Mouse (Mus musculus) R1 (cell line): ENCODE results near the gene Tssc4.

Source experiments
- DNase-seq: peaks from one replicate; pipeline ENCODE4 v3.0.0-alpha.2; 2018; ENCODE audit warnings: low read depth, low spot score

Tssc4 gene

DNA sequence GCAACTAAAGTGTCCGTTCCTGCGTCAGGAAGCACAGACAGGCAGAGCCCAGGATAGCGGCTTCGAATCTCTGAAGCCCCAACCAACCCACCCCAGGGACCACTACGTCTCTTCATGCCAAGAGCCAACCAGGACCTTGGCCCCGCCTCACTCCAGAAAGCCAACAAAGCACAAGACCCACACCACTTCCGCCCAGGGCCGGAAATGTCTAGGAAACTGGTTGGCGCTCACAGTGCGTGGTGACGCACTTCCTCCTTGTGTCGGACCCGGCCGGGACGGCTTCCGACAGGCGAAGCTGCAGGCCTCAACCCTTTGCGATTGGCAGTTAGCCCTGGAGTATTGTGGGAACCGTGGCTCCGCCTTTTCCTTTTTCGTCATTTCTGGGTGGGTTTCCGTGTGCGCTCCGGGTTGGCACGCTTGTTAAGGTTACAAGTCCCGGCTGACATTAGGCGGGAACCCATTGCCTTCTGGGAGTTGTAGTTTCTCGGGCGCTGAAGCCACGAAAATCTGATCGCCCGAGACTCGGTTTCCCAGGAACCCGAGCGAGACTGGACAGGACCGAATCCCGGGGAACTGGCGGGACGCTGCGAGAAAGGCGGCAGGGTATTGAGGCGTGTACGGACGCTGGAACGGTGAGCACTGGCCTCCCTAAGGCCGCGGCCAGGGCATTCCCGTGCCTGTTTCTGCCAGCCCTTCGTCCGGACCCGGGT is at the start of gene Tssc4:
Gene Tssc4, plus strand, starts transcription at position 368 of the 710 bp plus-strand sequence.
- peak; percentile 100 for DNase-seq

DNA sequence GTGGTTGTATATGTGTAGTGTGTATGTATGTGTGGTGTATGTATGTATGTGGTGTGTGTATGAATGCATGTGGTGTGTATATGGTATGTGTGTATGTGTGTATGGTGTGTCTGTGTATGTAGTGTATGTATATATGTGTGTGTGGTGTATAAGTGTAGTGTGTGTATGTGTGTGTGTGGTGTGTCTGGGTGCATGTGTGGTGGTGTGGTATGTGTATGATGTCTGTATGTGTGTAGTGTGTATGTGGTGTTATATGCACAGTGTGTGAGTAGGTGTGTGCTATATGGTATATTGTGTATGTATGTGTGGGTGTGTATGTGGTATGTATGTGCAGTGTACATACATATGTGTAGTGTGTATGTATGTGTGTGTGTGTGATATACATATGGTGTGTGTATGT is 49.0 kb upstream of the Tssc4 start:
- DNase-seq = no peak

DNA sequence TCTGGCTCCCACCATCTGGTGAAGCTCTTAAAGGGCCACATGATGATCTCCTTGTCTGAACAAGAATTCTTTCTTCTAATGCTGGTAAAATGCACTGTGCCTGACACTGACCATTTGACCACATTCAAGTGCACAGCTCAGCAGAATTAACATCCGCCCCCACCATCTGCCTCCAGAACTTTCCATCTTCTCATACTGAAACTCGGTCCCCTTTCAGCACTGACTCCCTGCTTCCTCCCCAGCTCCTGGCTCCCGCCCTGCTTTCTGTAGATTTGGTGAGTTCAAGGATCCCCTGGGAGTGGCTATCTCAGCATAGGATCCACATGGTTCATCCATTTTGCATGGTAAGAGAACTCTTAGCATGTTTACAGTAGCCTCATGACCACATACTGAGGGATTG is 48.3 kb upstream of the Tssc4 start:
- DNase-seq = no peak

DNA sequence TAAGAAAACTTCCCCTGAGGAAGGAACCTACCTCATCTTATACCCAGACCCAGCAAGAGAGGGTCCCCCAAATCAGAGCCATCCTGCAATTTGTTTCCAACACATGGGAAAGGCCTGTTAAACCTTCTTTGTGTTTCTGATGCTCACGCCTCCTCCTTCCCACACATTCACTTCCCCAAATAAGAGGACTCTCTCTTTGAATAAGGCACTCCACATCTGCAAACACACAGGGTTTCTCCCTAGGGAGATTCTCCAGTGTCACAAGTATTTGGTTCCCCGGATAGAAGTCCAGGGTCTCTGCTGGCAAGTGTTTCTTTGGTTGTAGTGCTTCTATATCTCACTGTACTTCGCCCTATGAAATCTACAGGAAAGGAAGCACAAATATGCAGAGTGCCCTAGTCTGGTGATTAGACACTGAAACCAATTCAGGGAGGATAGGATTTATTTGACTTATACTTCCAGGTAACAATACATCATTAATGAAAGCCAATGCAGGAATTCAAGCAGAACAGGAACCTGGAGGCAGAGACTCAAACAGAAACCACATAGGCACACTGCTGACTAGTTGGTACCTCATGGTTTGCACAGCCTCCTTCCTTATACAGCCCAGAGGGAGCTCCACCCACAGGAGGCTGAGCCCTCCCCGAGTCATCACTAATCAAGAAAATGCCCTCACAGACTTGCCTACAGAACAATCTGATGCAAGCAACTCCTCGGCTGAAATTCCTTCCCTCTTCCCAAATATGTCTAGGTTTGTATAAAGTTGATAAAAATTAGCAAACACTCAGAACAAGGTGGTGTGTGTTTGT is 47.5 kb upstream of the Tssc4 start:
- no peak for DNase-seq

DNA sequence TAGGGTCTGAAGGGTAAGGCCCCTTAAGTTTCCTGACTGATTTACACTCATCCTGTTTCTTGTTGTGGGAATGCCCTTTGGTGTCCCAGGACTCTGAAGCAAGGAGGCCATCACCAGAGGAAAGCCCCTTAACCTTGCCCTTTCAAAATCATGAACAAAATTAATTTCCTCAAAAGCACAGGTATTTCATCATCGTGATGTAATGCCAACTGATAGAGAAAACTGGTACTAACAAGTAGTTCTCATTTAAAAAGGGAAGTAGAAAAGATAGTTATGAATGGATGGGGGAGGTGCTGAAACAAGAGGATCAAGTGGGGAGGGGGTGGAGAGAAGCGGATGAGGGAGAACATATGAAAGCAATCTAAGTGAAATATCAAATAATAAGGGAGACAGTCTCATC is 45.5 kb upstream of the Tssc4 start:
- DNase-seq = no peak

DNA sequence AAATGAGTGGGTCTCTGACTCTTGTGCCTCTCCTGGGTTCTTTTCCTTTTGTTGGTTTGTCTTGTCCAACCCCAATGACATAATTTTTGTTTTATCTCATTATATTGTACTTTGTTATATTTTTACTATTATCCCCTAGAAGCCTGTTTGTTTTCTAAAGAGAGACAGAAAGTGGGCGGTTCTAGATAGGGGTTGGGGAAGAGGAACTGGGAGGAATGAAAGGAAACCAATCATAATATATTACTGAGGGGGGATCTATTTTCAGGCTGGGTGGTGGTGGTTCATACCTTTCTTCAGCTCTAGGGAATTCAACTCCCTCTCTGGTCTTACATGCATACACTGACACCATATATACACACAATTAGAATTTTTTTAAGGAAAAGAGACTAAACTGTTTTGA is 44.8 kb upstream of the Tssc4 start:
- DNase-seq = no peak

DNA sequence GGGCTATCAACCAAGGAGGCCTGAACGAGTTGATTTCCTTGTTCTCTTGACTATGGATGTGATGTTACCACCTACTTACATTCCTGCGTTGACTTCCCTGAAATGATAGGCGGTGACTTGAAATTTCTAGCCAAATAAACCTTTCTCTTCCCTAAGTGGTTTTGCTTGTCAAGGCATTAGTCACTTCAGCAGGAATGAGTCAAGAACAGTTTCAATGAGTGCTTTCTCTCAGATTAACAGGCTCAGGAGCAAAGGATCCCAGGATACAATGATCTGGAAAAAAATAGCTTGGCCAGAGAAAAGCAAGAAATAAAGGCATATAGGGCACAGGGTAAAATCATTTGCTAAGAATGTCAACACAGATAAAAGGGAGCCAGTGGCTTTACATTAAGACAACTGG is 43.6 kb upstream of the Tssc4 start:
- no peak for DNase-seq

DNA sequence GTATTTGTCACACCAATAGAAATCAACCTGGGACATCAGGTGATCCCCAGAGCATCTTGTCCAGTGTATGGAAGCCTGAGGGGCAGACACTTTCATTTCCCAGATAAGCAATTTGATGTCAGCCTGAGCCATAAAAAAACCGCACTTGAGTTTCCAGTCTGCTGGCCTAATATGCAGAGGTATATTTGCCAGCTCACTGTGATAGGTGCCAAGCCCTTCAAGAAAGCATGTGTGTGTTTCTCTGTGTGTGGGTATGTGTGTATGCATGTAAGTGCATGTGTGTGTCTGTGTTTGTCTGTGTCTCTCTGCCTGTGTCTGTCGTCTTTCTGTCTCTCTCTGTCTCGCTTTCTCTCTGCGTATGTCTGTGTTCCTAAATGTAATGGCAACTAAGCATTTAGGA is 41.9 kb upstream of the Tssc4 start:
- DNase-seq = no peak

DNA sequence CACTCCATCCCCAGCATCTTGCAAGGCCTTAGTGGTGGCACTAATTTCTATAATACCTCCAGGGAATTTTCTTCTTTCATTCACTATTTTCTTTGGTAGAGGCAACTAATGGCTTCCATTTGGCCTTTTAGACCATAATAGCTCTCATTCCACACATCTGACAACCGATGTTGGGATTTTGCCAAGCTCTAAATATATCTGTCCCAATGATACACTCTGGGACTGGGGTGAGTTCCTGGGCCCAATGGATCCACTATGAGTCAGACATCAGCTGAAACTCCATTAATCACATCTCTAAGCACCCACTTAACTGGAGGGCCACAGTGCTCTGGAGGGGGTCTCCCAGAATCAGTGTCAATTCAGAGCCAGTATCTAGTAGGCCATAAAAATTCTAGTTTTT is 37.2 kb upstream of the Tssc4 start:
- DNase-seq = no peak

DNA sequence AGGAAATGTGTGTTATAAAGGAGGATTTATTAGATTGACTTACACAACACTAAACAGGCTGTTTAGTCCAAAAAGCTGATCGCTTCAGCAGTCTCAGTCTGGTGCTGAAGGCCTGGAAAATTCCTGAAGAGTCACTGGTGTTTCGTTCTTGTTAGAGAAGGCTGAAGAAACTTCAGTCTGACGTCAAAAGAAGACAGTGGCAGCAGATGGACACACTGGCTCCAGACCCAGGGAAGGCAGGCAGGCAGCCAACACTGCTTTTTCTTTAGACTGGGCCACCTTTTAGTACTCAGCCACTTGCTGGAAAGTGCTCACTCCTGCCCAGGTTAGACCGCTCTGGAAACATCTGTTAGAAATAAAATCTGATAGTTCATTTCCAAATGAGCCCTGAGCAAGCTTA is 35.5 kb upstream of the Tssc4 start:
- DNase-seq = no peak

DNA sequence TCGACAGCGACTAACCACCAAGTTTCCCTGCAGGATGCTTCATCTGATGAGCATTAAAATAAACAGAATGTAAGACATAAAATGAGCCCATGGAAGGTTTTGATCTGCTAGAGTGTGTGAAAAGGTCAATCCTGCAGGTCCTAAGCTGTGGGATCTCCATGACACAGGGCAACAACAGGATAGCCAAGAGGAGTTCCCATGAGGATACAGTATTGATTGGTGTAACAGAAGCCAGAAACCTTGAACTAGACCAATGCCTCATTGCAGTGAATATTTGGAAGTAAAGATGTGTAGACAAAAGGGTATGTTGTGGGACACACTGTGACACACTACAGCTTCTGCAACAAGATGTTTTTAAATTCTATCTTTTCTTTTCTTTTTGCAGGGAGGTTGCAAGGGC is 34.9 kb upstream of the Tssc4 start:
- DNase-seq = no peak

DNA sequence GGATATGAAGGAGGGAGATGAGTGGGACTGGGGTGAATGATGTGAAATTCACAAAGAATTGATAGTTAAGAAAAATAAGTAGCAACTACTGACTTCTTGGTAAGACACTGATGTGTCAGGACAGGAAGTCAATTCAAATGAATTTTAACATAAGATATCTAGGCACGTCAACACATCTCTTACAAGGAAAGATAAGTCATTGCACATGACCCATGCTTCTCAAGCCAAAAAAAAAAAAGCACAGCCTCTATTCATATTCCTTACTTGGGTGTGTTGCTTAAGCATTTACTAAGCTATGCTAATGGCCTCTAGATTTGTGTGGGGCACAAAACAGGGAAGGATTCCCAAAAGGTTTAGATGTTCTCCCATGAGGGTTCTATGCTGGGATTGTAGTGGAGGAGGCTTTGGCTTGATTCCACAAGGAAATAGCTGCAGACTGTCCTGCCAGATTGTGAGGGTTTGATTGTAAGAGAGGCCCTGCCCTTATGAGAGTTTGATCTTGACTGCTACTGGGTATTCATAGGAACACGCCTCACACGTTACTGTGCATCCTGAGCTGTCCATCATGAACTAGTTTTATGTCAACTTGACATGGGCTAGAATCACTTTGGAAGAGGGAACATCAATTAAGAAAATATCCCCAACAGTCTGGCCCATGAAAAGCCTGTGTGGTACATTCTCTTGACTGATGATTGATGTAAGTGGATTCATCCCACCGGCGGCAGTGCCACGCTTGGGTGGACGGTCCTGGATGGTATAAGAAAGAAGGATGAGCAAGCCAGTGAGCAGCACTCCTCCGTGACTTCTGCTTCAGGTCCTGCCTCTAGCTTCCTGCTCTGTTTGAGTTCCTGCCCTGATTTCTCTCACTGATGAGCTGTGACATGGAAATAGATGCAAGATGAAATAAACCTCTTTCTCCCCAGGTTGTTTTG is 34.3 kb upstream of the Tssc4 start:
- DNase-seq = no peak

DNA sequence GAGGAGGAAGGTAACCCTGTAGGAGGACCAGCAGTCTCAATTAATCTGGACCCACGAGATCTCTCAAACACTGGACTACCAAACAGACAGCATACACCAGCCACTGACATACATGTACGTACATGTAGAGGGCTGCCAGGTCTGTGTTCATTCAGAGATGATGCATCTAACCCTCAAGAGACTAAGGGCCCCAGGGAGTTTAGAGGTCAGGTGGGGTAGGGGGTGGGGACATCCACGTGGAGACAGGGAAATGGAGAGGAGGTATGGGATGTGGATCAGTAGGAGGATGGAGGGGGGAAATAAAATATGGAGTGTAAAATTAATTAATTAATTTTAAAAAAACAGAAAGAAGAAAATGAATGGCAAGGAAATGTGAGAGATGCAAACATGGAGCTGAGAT is 32.3 kb upstream of the Tssc4 start:
- no peak for DNase-seq

DNA sequence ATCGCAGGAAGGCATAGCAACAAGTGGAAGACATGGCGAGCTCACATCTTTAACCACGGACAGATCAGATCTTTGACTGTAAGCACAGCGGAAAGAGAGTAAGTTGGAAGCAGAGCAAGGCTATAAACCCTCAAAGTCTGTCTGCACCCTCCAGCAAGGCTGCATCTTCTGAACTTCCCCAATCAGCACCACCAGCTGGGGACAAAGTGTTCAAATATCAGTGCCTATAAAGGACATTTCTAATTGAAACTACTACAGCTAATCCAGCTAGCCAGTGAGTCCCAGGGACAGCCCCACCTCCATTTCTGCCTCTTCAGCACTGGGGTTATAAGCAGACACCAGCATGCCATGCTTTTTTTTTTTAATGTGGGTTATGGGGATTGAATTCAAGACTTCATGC is 31.7 kb upstream of the Tssc4 start:
- no peak for DNase-seq

DNA sequence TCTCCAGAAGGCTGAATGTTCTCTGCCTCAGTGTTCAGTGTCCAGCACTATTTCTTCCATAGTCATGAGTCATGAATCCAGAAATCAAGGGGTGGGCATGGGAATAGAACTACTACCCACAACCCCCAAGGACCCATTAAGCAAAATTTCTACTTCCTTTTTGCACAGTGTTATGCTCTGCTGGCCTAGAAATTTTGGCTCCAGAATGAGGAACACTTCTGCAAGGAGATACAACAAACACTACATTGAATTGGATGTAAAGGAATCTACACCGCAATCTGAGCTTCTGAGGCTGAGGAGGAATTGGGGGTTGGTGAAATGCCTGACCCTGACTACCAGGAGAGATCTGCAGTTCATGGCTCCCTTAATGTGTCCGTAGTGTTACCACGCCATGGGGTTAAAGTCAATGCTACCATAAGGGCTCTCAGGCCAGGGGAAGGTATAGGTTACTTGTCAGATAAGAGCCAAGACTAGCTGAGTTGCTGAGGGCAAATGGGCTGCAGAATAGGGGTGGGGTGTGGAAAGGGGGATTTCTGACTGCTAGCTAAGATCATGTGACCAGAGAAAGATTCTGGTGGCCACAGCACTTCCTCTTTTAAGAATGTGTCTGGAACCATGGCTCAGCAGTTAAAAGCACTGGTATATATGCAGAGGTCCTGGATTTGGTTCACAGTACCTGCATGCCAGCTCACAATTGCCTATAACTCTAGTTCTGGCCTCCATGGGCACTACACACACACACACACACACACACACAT is 30.7 kb upstream of the Tssc4 start:
- no peak for DNase-seq

DNA sequence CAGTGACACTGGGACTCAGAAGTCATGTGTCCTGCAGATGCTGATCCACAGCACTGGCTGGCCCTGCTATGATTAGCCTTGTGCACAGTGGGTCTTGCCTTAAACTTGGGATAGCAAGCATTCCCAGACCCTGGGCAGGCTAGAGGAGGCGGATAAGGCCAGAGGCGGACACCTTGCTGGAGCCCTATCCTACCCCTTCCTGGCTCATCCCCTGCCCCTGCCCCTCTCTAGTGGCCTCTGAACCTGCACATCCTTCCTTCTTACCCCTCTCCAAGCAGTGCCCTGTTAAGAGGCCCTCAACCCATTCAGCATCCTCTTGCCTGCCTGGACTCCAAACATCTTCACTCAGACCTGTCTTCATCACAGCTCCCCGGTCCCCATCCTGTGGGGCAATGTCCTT is 28.5 kb upstream of the Tssc4 start:
- no peak for DNase-seq

DNA sequence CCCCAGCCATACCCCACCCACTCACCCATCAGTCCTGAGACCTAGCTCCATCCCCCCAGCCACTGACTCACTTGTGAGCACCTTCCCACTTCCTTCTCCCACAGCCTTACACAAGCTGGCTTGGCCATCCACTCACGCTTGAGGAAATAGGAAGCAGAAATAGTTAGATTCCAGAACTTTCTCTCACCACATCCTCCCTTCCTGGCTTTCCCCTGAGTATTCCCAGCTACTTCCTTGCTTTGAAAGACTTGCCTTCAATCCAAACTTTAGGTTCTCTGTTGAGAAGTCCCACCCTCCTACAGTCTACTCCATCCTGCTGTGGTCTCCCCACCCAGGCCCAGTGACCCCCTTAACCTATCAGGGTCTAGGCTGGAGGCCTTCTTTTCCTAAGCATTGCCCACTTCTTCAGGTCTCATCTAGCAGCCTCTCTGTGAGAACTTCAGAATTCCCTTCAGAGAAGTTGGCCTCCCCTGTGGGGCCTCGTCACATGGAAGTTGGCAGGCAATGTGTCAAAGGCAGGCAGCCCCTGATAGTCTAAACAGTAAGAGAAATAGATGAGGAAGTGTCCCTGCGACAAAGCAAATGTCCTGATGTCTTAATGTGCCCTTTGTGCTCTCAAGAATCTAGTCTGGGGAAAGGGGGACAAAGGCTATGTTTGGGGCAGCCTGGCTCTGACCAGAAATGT is 27.8 kb upstream of the Tssc4 start:
- DNase-seq = no peak

DNA sequence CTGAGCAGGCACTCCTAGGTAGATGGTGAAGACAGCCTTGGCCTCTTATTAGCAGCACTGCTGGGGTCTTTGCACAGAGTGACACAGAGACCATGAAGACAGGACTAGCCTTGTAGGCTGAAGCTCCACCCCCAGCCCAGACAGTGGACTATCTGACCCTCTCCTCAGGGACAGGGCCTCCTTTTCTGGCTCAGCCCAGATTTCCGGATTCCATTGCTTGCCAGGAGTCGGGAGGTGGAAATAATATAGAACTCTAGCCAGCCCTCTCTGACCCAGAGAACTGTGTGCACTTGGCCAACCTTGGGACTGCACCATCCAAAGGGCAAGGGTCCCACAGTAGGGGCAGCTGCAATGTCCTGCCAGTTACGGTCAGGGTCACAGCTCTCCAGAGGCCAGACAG is 27.0 kb upstream of the Tssc4 start:
- DNase-seq = no peak

DNA sequence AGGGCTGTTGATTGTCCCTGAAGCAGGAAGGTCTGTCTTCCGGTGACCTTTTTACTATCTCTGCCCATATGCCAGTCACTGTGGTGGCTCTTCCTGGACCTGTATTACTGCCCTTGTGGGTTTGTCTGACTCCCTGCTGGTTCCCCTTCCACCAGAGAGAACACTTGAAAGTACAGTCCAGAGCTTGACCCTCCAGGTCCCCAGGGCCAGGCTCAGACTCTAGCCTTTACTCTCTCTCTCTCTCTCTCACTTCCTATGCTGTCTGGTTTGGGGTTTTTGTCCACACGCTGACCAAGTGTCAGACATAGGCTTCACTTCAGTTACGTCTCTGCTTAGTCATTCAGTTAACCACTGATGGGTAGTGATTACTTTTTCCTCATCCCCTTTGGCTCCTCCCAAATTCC is 26.1 kb upstream of the Tssc4 start:
- no peak for DNase-seq

DNA sequence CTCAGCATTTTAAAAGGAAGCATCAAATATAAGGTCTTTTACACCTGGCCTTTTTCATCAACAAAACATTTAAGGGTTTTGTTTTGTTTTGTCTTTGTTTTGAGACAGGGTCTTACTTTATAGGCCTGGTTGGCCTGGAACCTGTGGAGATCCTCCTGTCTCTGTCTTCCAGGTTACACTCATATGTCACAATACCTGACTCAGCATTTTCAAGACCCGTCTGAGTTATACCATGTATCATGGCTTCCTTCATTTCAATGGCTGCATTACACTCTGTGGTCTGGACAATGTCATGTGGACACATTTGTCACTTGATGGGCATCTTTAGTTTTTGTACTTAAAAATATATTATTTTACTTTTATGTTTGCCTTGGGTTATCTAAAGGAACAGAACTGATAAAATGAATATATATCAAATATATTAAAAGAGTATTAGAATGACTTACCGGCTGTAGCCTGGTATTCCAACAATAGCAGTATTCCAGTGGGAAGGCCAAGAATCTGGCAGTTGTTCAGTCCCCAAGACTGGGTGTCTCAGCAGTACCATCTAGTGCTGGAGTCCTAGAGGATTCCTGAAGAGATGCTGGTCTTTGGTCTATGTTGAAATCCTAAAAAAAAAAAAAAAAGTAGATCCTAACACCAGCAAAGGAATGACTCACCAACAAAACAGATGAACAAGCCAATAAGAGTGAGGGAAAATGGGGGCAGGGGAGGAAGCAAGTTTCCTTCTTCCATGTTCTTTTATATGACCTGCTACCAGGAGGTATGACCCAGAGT is 24.8 kb upstream of the Tssc4 start:
- no peak for DNase-seq
